In the genomic region with DNA sequence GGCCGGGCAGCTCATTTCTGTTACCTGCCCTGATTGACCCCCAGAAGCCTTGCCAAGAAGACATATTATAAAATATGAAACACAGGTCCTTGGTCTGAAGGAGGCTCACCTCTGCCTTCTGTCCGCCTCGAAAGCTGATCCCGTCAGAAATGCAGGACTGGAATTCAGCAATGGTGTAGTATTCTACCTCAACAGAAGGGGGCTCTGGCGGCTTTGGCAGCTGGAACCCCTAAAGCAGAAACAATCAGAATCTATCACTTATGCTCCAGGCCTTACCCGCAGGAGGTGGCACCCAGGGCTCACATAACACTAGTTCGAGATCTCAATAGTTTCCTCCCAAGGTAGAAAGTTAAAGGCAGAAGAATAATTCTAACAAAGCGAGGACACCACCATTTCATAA, we compare ENCODE assay signal across 8 mouse cellular contexts.
DNase-seq lines count a peak whose midpoint lies in the region.

No protein-coding gene starts in this region.

- intact Hi-C loops in left cerebral cortex, postnatal 10 days (cut with DNase I) = no loop called here

- peak; percentile 64 to 68 for DNase-seq in cerebellum, postnatal 10 days
- no peak for DNase-seq in cerebellum, postnatal 25 days
- DNase-seq in layer of hippocampus, postnatal 10 days (ENCODE audit: low spot score in 2 of 2) = peak; percentile 38 to 59
- no peak for DNase-seq in layer of hippocampus, adult 8-10 months (ENCODE audit: low spot score in 2 of 2)
- peak; percentile 71 for DNase-seq in NIH3T3 (ENCODE audit: low read depth)
- peak; percentile 65 for DNase-seq in lung, postnatal 10 days
- DNase-seq in ovary, postnatal 14 days (ENCODE audit: low spot score) = no peak
- DNase-seq in left cerebral cortex, postnatal 10 days (ENCODE audit: extremely low spot score in 1 of 2, low spot score in 2 of 2) = no peak

Comparison
In these comparisons a context has a peak if more than half of its experiments do, and no peak if none do; other contexts are left out.
1. DNase-seq: peak in cerebellum, postnatal 10 days (2 of 2), layer of hippocampus, postnatal 10 days (2 of 2), NIH3T3 (single experiment) and lung, postnatal 10 days (single experiment); none in cerebellum, postnatal 25 days (0 of 2), layer of hippocampus, adult 8-10 months (0 of 2), ovary, postnatal 14 days (single experiment) and left cerebral cortex, postnatal 10 days (0 of 2).